Mouse (Mus musculus): ENCODE measurements at regions not wholly inside any gene's neighbourhood (a gene's known extent, or its start where the extent isn't known, plus 50 kb on each side); places are given as distances from the start of the nearest gene placed in this dataset.

GRCm38 (mm10) chrX:70261360-70261759 is 103.5 kb downstream of the Ids start:
- DNase-seq (ENCODE audit: low spot score) = no peak

GRCm38 (mm10) chrX:70216011-70216410 is 148.9 kb downstream of the Ids start:
- no peak for DNase-seq (ENCODE audit: low spot score)

- peak; percentile 4 for DNase-seq (ENCODE audit: low spot score)
Measured at GRCm38 (mm10) chrX:70184427-70185090, 180.3 kb downstream of the Ids start.

- DNase-seq (ENCODE audit: low spot score) = no peak
Measured at GRCm38 (mm10) chrX:70169737-70170136, 195.1 kb downstream of the Ids start.

GRCm38 (mm10) chrX:70161011-70161410 is 203.9 kb downstream of the Ids start:
- peak; percentile 2 for DNase-seq (ENCODE audit: low spot score)

Measured in urinary bladder, postnatal 14 days (tissue).